In the genomic region with DNA sequence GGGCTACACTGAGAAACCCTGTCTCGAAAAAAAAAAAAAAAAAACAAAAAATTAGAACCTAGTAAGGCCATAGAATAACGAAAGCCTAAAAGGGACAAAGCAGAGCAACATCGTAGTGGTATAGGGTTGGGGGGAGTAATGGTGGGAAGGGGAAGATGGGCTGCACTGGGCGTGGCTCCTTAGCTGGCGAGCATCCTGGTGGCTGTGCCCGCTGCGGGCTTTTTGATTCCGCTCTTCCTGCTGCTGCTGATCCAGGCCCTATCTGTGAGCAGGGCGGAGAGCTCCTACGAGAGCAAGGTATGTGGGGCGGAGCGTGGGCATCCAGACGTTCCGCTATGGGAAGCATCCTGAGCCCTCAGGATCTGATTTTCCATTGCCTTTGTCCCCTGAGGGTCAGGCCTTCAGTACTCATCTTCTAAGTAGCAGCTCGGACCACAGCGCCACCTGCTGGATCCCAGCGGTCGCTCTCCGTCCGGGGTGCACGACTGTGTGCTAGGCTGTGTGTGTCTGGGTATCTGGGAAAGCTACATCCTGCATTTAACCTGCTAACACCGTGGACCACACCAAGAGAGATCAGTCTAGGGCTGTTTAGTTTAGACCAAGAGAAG, we compare ENCODE assay signal across 8 mouse cellular contexts. TPM values are rescaled to one million over a fixed set of nuclear protein-coding genes. Genes with fewer than 3 reads are reported as not detected.
DNase-seq lines count a peak whose midpoint lies in the region; ATAC-seq lines count a peak whose summit lies in the region.

No protein-coding gene starts in this region.

- peak; percentile 91 for ATAC-seq in hindbrain, embryonic 16.5 days
- ATAC-seq in megakaryocyte progenitor cell, adult 5-6 weeks (replicated peaks; ENCODE audit: poor library complexity): peak; percentile 92

- peak overlapping the region; percentile 57; the same call in 1 of the 2 replicates for H3K27ac ChIP-seq in hindbrain, embryonic 16.5 days (ENCODE audit: low read depth, low read length)

- no peaks in the 10 kb centered on the region for H3K9me3 ChIP-seq in hindbrain, embryonic 16.5 days (ENCODE audit: control insufficient read depth, low read length)

- DNase-seq in R1 (ENCODE audit: low read depth, low spot score): peak; percentile 94
- DNase-seq in cerebellum, postnatal 25 days: peak; percentile 96
- peak; percentile 82 for DNase-seq in gastrocnemius, adult 18-20 months (ENCODE audit: low spot score)
- DNase-seq in left cerebral cortex, adult 8-10 months (ENCODE audit: low spot score in 2 of 2): peak; percentile 66 to 88
- peak; percentile 84 for DNase-seq in right cerebral cortex, postnatal 14 days
- DNase-seq in urinary bladder, postnatal 25 days (ENCODE audit: low spot score): peak; percentile 87

- H3K4me1 ChIP-seq in hindbrain, embryonic 16.5 days (ENCODE audit: control insufficient read depth, insufficient read depth, low read depth, low read length): no peaks in the 10 kb centered on the region; the same call in 1 of the 2 replicates

- peak overlapping the region; percentile 70 for H3K4me2 ChIP-seq in hindbrain, embryonic 16.5 days (ENCODE audit: low read length)

- WGBS in hindbrain, embryonic 16.5 days: 6% methylated on average over 22 of the region's 22 CpGs

- peak overlapping the region; percentile 39 for H3K4me3 ChIP-seq in hindbrain, embryonic 16.5 days (ENCODE audit: low read length)

- H3K36me3 ChIP-seq in hindbrain, embryonic 16.5 days (ENCODE audit: control insufficient read depth, insufficient read depth, low read length): no peaks in the 10 kb centered on the region

- H3K9ac ChIP-seq in hindbrain, embryonic 16.5 days (ENCODE audit: low read depth, low read length): peak overlapping the region; percentile 67

- H3K27me3 ChIP-seq in hindbrain, embryonic 16.5 days (replicated peaks; ENCODE audit: control insufficient read depth, insufficient read depth, low read length): no peaks in the 10 kb centered on the region

RNA-seq across cellular contexts. Expression of a gene that starts 3.5 kb away (rescaled TPM):
- not detected for total RNA-seq in gastrocnemius, adult 18-20 months (2021)
- polyA plus RNA-seq in hindbrain, embryonic 16.5 days (2015; fragmentation: Nextera tagmentation; extraction: Ambion mirVana): not detected in 2 replicates
- not detected for total RNA-seq in left cerebral cortex, adult 8-10 months (2022)
- not detected in 2 replicates for total RNA-seq in megakaryocyte progenitor cell, adult 5-6 weeks (2015)
- not detected in 2 replicates for total RNA-seq in megakaryocyte progenitor cell, adult 5-6 weeks (2017)

RNA-seq across cellular contexts. Expression of a gene that starts 11.9 kb away (rescaled TPM):
- not detected for total RNA-seq in gastrocnemius, adult 18-20 months (2021)
- 0.19 TPM in 1 of 2 replicates, not detected in the other for polyA plus RNA-seq in hindbrain, embryonic 16.5 days (2015; fragmentation: Nextera tagmentation; extraction: Ambion mirVana)
- not detected for total RNA-seq in left cerebral cortex, adult 8-10 months (2022)
- total RNA-seq in megakaryocyte progenitor cell, adult 5-6 weeks (2015): not detected in 2 replicates
- 0.04 and 0.17 TPM in 2 replicates for total RNA-seq in megakaryocyte progenitor cell, adult 5-6 weeks (2017)

Comparison
In these comparisons a context has a peak if more than half of its experiments do, and no peak if none do; other contexts are left out.
1. Peak in every context shown above with its lines: DNase-seq, ATAC-seq, H3K4me3 ChIP-seq and H3K27ac ChIP-seq.